Mouse (Mus musculus) cerebellum, postnatal 4 days (tissue): ENCODE measurements around the gene Ppp1r7.
"Not testable (repeated sequence)": the region's sequence is repeated elsewhere in the genome, so short reads cannot be mapped to it uniquely, and the experiment has no call there.

ENCODE experiments used
- DNase-seq, 2 experiments: peaks; one replicate each; pipeline ENCODE4 v3.0.0; 2022; ENCODE audit warnings: low spot score in 2 of 2, mixed read lengths in 1 of 2

The Ppp1r7 gene

DNA sequence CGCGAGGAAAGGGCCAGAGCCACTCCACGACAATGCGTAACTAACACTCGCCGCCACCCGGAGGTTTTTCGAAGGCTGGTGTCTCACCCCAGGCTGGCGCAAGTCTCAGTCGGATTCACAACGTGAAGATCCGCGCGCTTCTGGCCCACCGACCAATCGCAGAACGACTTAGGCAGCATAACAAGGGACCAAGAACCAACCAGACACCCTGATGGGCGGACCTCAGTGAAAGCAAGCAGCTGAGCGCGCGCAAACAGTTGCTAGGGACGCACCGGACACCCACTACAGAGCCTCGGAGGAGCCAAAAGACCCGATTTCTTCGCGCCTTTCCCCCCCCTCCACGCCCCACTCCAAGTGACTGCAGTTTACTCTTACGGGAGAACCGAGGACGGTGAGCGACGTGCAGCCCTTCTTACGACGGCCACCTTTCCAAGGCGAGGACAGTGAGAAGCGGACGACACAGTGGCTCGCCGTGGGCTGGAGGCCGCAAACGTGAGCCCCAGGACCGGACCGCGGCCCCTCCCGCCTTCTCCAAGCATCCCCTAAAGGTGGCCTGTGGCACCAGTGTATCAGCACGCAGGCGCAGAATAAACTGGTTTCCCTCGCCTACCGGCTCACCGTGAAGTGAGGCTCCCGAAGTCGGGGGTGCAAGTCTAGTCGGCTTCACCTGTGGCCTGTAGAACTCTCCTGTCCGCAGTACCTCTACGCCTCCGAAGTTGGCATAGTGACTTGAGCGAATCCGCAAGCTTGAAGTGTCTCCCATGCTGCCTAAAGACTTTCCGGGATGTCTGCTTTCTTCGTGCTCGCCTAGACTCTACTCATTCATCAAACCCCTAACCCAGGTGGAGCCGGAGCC is at the start of gene Ppp1r7, which contains the start of gene Pask:
TSS of gene Ppp1r7 (plus strand) at position 207 of the 856 bp plus-strand sequence.
TSS of gene Pask (minus strand) at position 835 of the 856 bp plus-strand sequence.
- DNase-seq = peak; percentile 83 to 92

DNA sequence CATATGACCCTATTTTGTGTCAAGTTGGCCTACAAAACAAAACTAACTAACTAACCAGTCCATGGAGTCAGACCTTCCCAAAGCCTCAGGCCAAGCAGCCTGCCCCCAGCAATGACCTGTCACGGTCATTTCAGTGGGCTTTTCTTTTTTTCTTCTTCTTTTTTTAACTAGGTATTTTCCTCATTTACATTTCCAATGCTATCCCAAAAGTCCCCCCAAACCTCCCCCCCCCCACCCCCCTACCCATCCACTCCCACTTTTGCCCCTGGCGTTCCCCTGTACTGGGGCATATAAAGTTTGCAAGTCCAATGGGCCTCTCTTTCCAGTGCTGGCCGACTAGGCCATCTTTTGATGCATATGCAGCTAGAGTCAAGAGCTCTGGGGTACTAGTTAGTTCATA is 48.2 kb upstream of the Ppp1r7 start:
- DNase-seq = not testable (repeated sequence)

DNA sequence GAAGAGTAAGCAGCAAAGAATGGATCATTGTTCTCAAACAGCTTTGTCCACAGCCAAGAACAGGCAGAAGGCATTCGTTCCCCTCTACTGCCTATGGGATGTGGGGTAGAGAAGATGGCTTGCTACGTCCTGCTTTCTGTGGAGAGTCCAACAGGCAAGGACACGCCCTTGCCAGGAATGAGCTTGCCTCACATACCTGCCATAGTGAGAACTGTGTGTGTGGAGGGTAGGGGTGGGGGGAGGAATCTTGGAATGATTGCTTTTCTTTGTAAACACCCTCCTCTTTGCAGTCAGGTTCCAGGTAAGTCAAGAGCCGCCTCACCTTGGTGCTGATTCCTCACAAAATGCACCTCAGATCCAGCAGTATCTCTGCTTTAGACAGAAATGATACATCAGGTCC is 42.9 kb upstream of the Ppp1r7 start:
- no peak for DNase-seq

GRCm38 (mm10) chr1:93300578-93300977 is 42.1 kb upstream of the Ppp1r7 start:
- DNase-seq = no peak

DNA sequence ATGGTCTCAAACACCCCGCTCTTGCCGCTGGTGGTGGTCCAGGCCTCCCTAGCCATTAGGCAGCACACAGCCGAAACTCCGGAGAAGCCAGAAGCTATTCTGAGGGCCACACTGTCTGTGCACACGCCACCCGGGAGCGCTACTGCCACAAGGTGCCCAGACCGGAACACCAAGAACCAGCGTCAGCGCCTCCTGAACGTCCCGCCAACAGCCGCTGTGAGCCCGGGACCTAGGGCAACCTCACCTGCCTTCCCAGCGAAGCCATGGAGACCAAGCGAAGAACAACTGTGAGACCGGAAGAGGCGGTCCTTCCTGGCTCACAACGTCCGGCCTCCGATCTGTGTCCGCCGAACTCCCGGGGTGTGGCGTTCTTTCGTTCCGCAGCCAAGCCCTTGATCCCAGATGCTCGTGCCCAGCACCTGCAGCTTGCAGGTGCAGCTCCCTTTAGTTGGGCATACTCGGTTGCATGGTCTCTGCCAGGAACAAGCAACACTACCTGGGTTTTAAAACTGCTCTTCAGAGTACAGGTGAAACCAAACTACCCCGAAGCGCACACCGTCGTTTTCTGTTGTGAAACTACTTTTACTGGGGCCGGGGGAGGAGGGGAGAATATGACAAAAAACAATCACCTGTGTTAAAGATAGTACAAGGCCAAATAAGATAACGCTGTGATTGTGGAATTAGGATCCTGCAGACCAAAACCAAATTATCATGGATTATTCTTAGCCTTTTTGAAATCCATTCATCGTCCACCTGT is 36.9 kb upstream of the Ppp1r7 start, which contains the start of gene Mterf4:
TSS of gene Mterf4 (minus strand) at position 335 of the 757 bp plus-strand sequence.
- peak; percentile 73 to 83 for DNase-seq

DNA sequence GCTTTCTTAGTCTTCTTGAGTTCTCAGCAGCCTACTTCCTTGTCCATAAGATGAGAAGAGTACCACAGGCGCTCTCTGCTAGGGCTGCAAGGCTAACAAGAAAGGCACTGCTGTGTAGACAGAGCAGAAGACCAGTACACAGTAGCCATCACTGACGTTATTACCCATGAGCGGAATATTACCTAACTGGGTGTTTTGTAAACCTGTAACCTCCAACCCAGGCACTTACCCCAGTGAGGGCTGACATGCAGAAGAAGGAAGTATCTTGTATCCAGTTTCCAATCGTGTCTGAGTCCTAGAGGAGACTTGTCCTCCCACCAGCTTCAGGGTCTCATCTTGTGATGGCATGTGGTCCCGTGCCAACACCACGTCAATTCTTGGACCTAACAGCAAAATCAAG is 18.7 kb upstream of the Ppp1r7 start:
- DNase-seq = no peak

- no peak for DNase-seq
Observed at GRCm38 (mm10) chr1:93326446-93326845, 16.2 kb upstream of the Ppp1r7 start.

DNA sequence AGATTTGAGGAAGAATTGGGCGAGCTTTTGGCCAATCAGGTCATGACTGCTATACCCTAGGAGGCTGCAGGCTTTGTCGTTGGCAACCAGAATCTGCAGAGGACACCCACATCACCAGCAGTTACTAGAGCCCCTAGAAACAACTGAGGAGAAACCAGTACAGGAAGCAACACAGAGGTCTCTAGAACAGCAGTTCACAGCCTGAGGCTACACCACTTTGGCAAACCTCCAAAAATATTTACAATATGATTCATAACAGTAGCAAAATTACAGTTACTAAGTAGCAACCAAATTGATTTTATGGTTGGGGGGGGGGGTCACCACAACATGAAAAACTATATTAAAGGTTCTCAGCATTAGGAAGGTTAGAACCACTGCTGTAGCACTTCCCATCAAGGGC is 8.0 kb upstream of the Ppp1r7 start:
- no peak for DNase-seq

- peak; percentile 84 to 93 for DNase-seq
Observed at GRCm38 (mm10) chr1:93343504-93344047, 922 bp downstream of the Ppp1r7 start.

- no peak for DNase-seq
Observed at GRCm38 (mm10) chr1:93347176-93347575, 4.5 kb downstream of the Ppp1r7 start.

GRCm38 (mm10) chr1:93349701-93350100 is 7.0 kb downstream of the Ppp1r7 start:
- no peak for DNase-seq

- no peak for DNase-seq
Observed at GRCm38 (mm10) chr1:93352724-93353123, 10.1 kb downstream of the Ppp1r7 start.

- no peak for DNase-seq
Observed at GRCm38 (mm10) chr1:93362661-93363060, 20.0 kb downstream of the Ppp1r7 start.

DNA sequence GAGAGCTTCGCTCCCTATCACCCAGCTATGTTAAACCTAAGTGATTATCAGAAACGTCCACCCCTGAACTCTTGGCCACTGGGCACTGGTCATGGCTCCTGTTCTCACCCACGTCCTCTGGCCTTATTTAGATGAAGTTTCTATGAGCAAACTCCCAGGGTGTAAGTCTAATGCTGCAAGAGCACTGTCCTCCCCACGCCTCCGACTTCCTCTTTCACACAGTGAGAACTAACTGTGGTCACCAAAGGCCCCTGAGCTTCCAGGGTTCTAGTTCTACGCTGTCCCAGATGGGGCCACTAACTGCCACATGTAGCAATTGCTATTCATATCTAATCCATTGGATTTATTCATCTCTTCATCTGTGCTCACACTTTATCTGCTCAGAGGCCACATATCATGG is 23.0 kb downstream of the Ppp1r7 start:
- DNase-seq = no peak

DNA sequence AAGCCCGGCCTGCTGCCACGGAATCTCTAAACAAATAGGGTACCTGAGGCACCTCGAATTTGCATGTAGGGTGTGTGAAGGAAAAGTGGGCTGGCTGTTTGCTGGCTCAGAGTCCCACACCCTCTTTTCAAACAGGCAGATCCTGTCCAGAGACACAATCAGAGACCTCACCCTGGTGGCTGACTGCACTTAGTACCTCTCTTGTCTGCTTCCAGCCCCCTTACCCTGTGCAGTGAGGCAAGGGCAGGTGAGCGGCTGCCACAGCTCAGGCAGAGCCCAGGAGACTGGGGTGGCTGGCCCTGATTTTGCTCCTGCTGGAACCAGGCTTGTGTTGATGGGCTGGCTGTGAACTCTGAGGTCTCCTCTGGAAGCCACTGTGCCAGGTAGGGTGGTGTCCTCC is 31.0 kb downstream of the Ppp1r7 start, which contains the start of gene Ano7:
TSS of gene Ano7 (plus strand) at position 266 of the 400 bp plus-strand sequence.
- no peak for DNase-seq

DNA sequence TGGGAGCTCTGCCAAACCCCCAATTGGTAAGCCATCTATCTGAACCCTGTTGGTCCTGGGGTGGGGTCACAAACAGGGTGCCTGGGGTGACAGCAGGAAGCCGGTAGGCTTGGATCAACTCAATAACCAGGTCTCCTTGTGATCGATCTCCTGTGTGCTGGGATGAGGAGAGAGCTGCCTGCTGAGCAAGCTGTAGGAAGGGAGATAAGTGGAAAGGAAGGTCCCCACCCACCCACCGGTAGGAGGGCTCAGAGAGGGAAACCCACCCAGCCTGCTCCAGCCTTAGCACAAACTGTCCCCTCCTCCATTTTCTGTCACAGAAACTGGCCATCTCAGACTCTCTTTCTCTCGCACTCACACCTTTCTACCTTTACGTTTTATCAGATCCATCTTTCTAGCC is 34.7 kb downstream of the Ppp1r7 start:
- DNase-seq = no peak

DNA sequence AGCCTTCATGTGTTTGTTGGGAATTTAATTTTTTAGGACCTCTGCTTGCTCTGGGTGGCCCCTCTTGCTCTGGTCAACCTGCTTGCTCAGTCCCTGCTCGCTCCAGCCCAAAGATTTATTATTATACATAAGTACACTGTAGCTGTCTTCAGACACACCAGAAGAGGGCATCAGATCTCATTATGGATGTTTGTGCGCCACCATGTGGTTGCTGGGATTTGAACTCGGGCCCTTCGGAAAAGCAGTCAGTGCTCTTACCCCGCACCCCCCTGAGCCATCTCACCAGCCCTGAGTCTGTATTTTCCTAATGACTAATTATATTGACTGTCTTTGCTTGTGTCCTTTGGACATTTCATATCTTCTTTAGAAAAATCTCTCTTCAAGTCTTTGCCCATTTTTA is 36.5 kb downstream of the Ppp1r7 start:
- no peak for DNase-seq

- no peak for DNase-seq
Observed at GRCm38 (mm10) chr1:93387198-93387597, 44.5 kb downstream of the Ppp1r7 start.

DNA sequence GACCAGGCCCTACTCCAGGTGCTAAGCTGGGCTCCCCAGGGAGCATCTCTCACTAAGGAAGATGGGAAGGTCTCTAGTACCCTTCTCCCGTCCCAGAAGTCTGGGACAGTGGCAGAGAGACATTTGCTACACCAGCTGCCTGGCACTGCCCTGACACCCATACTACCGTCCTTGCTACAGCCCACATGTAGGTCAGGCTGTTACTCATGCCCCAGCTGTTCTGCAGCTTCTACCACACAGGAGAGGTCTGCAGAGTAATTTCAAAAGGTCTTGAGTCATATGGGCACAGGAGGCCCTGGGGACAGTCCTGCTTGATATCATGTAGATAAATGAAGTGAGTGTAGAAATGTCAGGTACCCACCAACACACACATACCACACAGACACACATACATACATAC is 46.3 kb downstream of the Ppp1r7 start:
- no peak for DNase-seq

DNA sequence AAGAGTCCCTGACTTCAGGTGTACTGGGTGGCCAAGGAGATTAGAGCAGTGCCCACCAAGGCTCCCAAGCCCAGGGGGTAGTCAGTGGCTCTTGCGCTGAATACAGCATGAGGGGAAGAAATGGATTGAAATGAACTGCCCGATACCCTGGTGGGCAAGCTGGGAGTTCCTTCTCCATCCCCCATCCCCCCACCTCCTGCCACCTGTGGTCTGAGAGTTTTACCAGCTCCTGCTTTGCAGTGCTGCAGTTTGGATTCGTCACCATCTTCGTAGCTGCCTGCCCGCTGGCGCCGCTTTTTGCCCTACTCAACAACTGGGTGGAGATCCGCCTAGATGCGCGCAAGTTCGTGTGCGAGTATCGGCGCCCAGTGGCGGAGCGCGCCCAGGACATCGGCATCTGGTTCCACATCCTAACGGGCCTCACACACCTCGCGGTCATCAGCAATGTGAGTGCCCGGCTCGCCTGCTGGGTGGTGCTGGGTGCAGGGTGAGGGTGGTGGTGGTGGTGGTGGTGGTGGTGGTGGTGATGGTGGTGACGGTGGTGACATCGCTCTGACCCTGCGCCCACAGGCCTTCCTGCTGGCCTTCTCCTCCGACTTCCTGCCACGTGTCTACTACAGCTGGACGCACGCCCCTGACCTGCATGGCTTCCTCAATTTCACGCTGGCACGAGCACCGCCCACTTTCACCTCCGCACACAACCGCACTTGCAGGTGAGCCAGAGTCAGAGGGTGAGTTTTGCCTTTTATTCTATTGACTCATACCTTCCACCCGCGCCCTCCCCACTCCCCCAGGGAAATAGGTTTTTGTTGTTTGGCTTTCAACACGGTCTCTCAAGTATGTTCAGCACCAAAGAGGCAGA is 58.8 kb downstream of the Ppp1r7 start:
- no peak for DNase-seq

DNA sequence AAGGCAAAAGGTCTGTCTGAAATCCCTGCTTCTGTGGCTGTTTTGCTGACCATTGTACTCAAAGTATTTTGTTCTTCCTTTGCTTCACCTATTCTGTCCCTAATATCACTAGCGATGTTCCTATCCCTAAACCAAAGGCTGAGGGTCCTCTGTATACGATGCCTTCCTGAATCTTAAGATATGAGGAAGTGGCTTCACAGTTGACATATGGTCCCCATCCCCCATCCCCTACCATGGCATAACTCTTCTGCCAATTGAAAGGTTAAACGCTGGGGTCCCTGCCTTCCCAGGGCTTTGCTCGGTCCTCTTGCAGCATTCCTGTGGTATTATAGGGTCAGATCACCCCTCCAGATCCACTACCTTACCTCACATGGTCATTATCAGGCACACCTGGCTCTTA is 60.7 kb downstream of the Ppp1r7 start:
- no peak for DNase-seq
